Mouse (Mus musculus) left cerebral cortex, adult 9 months (tissue): ENCODE measurements around the gene Iqcg.

ENCODE experiments used
- DNase-seq, 2 experiments: peaks; one replicate each; pipeline ENCODE4 v3.0.0; 2022; ENCODE audit warnings: low spot score in 2 of 2

Gene Iqcg

GRCm38 (mm10) chr16:32980227-32980626 is 75.8 kb downstream of the Iqcg start:
- peak in 1 of 2 experiments; percentile 11 for DNase-seq

GRCm38 (mm10) chr16:32973047-32973446 is 83.0 kb downstream of the Iqcg start:
- DNase-seq, result no peak

DNA sequence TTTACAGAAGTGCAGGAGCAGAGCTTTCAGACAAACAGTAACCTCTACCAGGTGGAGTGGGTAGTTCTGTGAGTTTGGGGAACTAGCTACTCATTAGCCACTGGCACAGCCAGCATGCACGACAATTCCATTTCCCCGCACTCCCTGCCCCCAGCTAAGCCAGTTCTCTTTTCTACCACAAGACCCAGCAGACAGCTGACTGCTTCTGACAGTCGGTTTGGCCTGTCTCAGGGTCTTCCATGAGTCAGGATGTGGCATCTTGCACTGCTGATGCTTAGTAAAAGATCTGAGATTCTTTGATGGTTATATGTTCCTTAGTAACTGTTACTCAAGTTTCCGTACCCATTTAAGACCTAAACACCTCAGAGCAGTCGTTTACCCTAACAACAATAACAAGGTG is 83.5 kb downstream of the Iqcg start:
- DNase-seq, result peak in 1 of 2 experiments; percentile 13
